Comparison of ENCODE assay signal across 8 mouse cellular contexts in genomic region chr2:167423031-167423611, GRCm38 (mm10). TPM values are rescaled to one million over a fixed set of nuclear protein-coding genes. Genes with fewer than 3 reads are reported as not detected.
A peak's percentile ranks its signal among the peaks of the same experiment; 100 is the strongest.
DNase-seq lines count a peak whose midpoint lies in the region; ATAC-seq and TF ChIP-seq lines count a peak whose summit lies in the region.
"Had no signal": no experiment of that assay in that cellular context is flagged by ENCODE, and none has a peak within 500 bp of the region (broad histone marks: within the 10 kb centered on the region; RNA-seq: fewer than 3 reads in every experiment).

No protein-coding gene starts in this region.

- H3K27ac ChIP-seq in heart, embryonic 13.5 days (replicated peaks): no peak overlapping the region
- H3K27ac ChIP-seq in hindbrain, embryonic 13.5 days: peak overlapping the region; percentile 100
- H3K27ac ChIP-seq in midbrain, embryonic 15.5 days: peak overlapping the region; percentile 97

- TF ChIP-seq CTCF in G1E (IDR thresholded peaks at IDR 0.05; ENCODE audit: low read depth, low read length): no peak

- H3K27me3 ChIP-seq in heart, embryonic 13.5 days (replicated peaks): no peaks in the 10 kb centered on the region
- H3K27me3 ChIP-seq in G1E (ENCODE audit: insufficient read depth, low read length): no peaks in the 10 kb centered on the region
- H3K27me3 ChIP-seq in hindbrain, embryonic 13.5 days: no peaks in the 10 kb centered on the region
- H3K27me3 ChIP-seq in midbrain, embryonic 15.5 days (replicated peaks): no peaks in the 10 kb centered on the region

- H3K4me2 ChIP-seq in heart, embryonic 13.5 days: peak overlapping the region; percentile 85; the same call in 1 of the 2 replicates
- peak overlapping the region; percentile 79 for H3K4me2 ChIP-seq in hindbrain, embryonic 13.5 days
- peak overlapping the region; percentile 87 for H3K4me2 ChIP-seq in midbrain, embryonic 15.5 days

- H3K9me3 ChIP-seq in heart, embryonic 13.5 days: no peaks in the 10 kb centered on the region; the same call in 1 of the 2 replicates
- no peaks in the 10 kb centered on the region; the same call in 1 of the 2 replicates for H3K9me3 ChIP-seq in G1E (replicated peaks)
- no peaks in the 10 kb centered on the region; the same call in 1 of the 2 replicates for H3K9me3 ChIP-seq in hindbrain, embryonic 13.5 days
- no peaks in the 10 kb centered on the region for H3K9me3 ChIP-seq in midbrain, embryonic 15.5 days

- no peak for DNase-seq in heart, adult 8-10 months (ENCODE audit: low spot score)
- DNase-seq in G1E (ENCODE audit: low spot score): no peak
- no peak for DNase-seq in gastrocnemius, postnatal 4 days (ENCODE audit: low spot score in 2 of 2)
- DNase-seq in right cerebral cortex, postnatal 14 days: no peak
- DNase-seq: gastrocnemius, postnatal 14 days had no signal

- WGBS in heart, embryonic 13.5 days: 89% methylated on average over 5 of the region's 5 CpGs
- WGBS in hindbrain, embryonic 13.5 days: 88% methylated on average over 5 of the region's 5 CpGs
- WGBS in midbrain, embryonic 15.5 days: 87% methylated on average over 5 of the region's 5 CpGs

- no peak for ATAC-seq in heart, embryonic 13.5 days (ENCODE audit: extremely low read depth, insufficient number of reproducible peaks, low FRiP score, low TSS enrichment)
- ATAC-seq in G1E (ENCODE audit: extremely low read depth, insufficient number of reproducible peaks, low FRiP score, poor library complexity, severe bottlenecking): no peak
- no peak for ATAC-seq in hindbrain, embryonic 13.5 days (ENCODE audit: low FRiP score)
- no peak for ATAC-seq in midbrain, embryonic 15.5 days (replicated peaks)

- H3K36me3 ChIP-seq in heart, embryonic 13.5 days: peaks cover 45% of the 10 kb centered on the region
- peaks cover 53% of the 10 kb centered on the region for H3K36me3 ChIP-seq in G1E (replicated peaks)
- peaks cover 44% of the 10 kb centered on the region for H3K36me3 ChIP-seq in hindbrain, embryonic 13.5 days
- H3K36me3 ChIP-seq in midbrain, embryonic 15.5 days (replicated peaks): peaks cover 27% of the 10 kb centered on the region

- no peak overlapping the region for H3K4me3 ChIP-seq in heart, embryonic 13.5 days
- H3K4me3 ChIP-seq in G1E (ENCODE audit: low read depth, low read length): peak overlapping the region; percentile 87; the same call in 1 of the 2 replicates
- peak overlapping the region; percentile 79; the same call in 1 of the 2 replicates for H3K4me3 ChIP-seq in hindbrain, embryonic 13.5 days
- H3K4me3 ChIP-seq in midbrain, embryonic 15.5 days: no peak overlapping the region

- peak overlapping the region; percentile 91; the same call in 1 of the 2 replicates for H3K9ac ChIP-seq in heart, embryonic 13.5 days
- peak overlapping the region; percentile 96; the same call in 1 of the 2 replicates for H3K9ac ChIP-seq in hindbrain, embryonic 13.5 days
- peak overlapping the region; percentile 6; the same call in 1 of the 2 replicates for H3K9ac ChIP-seq in midbrain, embryonic 15.5 days

- peaks cover 33% of the 10 kb centered on the region for H3K4me1 ChIP-seq in heart, embryonic 13.5 days
- peaks cover 53% of the 10 kb centered on the region for H3K4me1 ChIP-seq in G1E (ENCODE audit: insufficient read depth, low read depth, low read length)
- peaks cover 25% of the 10 kb centered on the region for H3K4me1 ChIP-seq in hindbrain, embryonic 13.5 days (replicated peaks)
- H3K4me1 ChIP-seq in midbrain, embryonic 15.5 days: peaks cover 22% of the 10 kb centered on the region

RNA-seq across cellular contexts. Expression of gene Slc9a8, which starts 1.6 kb away (rescaled TPM):
- 17.4 and 18.7 TPM in 2 replicates for polyA plus RNA-seq in heart, embryonic 13.5 days (2015; fragmentation: Nextera tagmentation; extraction: Ambion mirVana)
- total RNA-seq in heart, adult 8-10 months (2022): 10 to 100 TPM; 24.6 to 30.5 (median 25.6) TPM
- total RNA-seq in G1E (2014; fragmentation: Nextera tagmentation): 67.4 and 90.4 TPM in 2 replicates
- 22.4 and 24.4 TPM in 2 replicates for total RNA-seq in G1E (2017)
- polyA plus RNA-seq in G1E (2012): 10.0 and 13.2 TPM in 2 replicates
- polyA plus RNA-seq in hindbrain, embryonic 13.5 days (2015; fragmentation: Nextera tagmentation; extraction: Ambion mirVana): 21.2 and 22.7 TPM in 2 replicates
- 20.2 and 23.2 TPM in 2 replicates for polyA plus RNA-seq in midbrain, embryonic 15.5 days (2015; fragmentation: Nextera tagmentation; extraction: Ambion mirVana)
- total RNA-seq in gastrocnemius, postnatal 4 days (2021): 10 to 100 TPM; 28.4 to 32.3 TPM

Comparison
In these comparisons a context has a peak if more than half of its experiments do, and no peak if none do; other contexts are left out.
1. H3K4me3 ChIP-seq: peak in G1E (single experiment) and hindbrain, embryonic 13.5 days (single experiment); none in heart, embryonic 13.5 days (single experiment) and midbrain, embryonic 15.5 days (single experiment).
2. H3K9ac ChIP-seq: peak in every context shown above with its lines; median percentile 96 in hindbrain, embryonic 13.5 days; 91 in heart, embryonic 13.5 days; 6 in midbrain, embryonic 15.5 days.
3. Peak in every context shown above with its lines, with median percentiles within 50 percentile points of each other: H3K4me2 ChIP-seq.